Mouse (Mus musculus): Measurements from ENCODE around the gene Krtap14.

GRCm38 (mm10) chr16:88826095-88826652, at the start of gene Krtap14:
- TF ChIP-seq CTCF (IDR thresholded peaks at IDR 0.05; ENCODE audit: extremely low read depth, insufficient read depth, insufficient read length, insufficient replicate concordance) (no peak), POLR2A (IDR thresholded peaks at IDR 0.05; ENCODE audit: low read depth, low read length) (no peak)
